Mouse (Mus musculus): ENCODE measurements around the gene Gm10778.
"Not testable (repeated sequence)": the region's sequence is repeated elsewhere in the genome, so short reads cannot be mapped to it uniquely, and the experiment has no call there.

Gm10778 gene

GRCm38 (mm10) chr10:81627836-81628220 lies 21.0 kb upstream of the Gm10778 start:
- no peak for DNase-seq (ENCODE audit: extremely low read depth, insufficient read length, low spot score)

- no peak for DNase-seq (ENCODE audit: extremely low read depth, insufficient read length, low spot score)
Observed at GRCm38 (mm10) chr10:81628390-81628789, 20.5 kb upstream of the Gm10778 start, which contains the start of gene Ankrd24. Gene Ankrd24 (plus strand): TSS chr10:81628540.

DNA sequence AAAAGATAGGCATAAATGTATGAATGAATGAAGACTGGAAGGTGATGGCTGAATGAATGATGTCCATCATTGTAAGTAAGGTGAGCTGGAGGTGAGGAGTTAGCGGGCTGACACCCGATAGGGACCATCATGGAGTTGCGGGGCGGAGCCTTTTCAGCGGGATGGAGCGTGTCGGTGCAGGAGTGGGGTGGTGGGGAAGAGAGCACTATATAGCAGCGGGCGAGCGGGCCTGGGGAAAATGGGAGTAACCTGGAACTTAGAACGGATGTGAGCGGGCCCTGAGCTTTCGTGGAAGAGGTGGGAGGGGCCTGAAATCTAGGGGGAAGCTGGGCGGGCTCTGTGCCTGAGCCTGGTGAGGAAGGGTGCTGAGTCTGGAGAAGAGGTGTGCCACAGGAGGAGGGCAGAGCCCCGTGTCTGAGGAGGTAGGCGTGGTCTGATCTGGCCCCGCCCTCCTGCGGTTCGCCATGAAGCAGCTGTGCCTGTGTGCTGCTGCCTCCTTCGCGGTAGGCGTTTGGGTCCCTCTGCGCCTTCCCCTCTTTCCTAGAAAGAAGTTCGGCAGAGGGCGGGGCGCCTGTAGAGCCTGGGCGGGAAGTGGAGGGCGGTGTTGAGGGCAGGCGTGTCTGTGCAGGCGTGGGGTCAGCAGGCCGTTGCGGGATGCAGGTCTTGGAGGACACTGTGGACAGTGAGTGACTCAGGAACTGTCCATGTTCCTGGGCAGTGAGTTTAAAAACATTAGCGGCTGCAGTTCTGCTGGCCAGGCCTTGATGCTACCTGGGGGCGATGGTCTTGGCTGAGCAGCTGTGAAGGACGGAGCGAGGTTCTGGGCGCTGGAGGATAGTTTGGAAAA lies 15.4 kb upstream of the Gm10778 start:
- no peak for DNase-seq (ENCODE audit: extremely low read depth, insufficient read length, low spot score)

DNA sequence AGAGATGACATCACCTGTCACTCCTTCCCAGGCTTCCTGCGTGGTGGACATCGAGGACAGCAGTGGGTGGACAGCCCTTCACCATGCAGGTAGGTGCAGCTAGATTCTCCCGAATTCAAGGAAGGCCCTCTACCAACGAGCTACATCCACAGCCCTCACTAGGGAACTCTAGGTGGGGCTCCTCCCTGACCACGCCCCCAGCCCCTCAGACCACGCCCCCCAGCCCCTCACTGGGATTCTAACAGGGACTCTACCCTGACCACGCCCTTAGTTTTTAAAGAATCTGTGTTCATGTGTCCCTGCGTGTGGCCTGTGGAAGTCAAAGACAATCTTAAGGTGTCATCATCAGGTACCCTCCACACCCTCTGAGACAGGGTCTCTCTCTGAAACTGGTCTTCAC lies 12.5 kb upstream of the Gm10778 start:
- DNase-seq (ENCODE audit: extremely low read depth, insufficient read length, low spot score): no peak

GRCm38 (mm10) chr10:81638101-81638500 lies 10.8 kb upstream of the Gm10778 start:
- no peak for DNase-seq (ENCODE audit: extremely low read depth, insufficient read length, low spot score)

- peak; percentile 74 for DNase-seq (ENCODE audit: extremely low read depth, insufficient read length, low spot score)
Observed at GRCm38 (mm10) chr10:81640825-81641224, 8.0 kb upstream of the Gm10778 start.

GRCm38 (mm10) chr10:81641566-81641965 lies 7.3 kb upstream of the Gm10778 start:
- no peak for DNase-seq (ENCODE audit: extremely low read depth, insufficient read length, low spot score)

DNA sequence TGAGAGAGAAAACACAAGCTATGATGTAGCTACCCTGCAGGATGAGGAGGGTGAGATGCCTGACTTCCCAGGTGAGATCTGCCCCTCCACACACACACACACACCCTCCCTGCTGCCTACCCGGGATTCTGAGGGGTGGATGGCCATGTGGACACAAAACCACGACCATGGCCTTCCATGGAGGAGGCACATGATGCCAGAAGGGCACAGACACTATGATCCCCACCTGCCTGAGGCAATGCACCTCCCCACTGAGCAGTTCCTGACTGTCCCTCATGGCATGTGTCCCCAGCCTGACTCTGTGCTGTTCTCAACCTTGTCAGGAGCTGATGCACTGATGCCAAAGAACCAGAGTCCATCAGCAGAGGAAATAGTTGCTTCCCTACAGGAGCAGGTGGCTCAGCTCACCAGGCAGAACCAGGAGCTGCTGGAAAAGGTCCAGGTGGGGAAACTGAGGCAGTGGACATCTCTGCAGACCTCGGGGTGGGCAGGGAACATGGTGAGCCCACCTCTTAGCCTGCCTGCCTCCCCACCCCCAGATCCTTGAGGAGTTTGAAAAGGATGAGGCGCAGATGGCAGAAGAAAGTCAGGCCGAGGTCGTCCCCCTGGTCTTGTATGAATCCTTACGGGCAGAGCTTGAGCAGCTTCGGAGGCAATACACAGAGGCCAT lies 6.7 kb upstream of the Gm10778 start:
- no peak for DNase-seq (ENCODE audit: extremely low read depth, insufficient read length, low spot score)

GRCm38 (mm10) chr10:81642648-81643448 lies 6.0 kb upstream of the Gm10778 start:
- no peak for DNase-seq (ENCODE audit: extremely low read depth, insufficient read length, low spot score)

DNA sequence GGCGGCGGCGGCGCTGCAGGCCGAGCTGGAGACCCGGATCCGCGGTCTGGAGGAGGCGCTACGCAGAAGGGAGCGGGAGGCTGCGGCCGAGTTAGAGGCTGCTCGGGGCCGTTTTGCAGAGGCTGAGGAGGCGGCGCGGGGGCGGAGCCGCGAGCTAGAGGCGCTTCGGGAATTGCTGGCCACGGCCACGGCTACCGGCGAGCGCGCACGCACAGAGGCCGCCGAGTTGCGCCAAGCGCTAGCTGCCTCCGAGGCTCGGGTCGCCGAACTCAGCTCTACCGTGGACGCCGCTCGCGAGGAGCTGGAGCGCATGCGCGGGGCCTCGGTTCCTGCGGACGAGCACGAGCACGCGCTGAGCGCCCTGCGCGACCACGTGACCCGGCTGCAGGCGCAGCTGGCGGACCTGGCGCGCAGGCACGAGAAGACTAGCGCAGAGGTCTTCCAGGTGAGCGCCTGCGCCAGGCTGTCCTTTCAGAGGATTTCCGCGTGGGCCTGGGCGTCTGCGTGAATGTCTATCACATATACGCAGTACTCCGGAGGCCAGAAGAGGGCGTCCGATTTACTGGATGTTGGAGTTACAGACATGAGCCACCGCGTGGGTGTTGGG lies 5.3 kb upstream of the Gm10778 start:
- peak; percentile 99 for DNase-seq (ENCODE audit: extremely low read depth, insufficient read length, low spot score)

- no peak for DNase-seq (ENCODE audit: extremely low read depth, insufficient read length, low spot score)
Observed at GRCm38 (mm10) chr10:81644162-81644561, 4.7 kb upstream of the Gm10778 start.

DNA sequence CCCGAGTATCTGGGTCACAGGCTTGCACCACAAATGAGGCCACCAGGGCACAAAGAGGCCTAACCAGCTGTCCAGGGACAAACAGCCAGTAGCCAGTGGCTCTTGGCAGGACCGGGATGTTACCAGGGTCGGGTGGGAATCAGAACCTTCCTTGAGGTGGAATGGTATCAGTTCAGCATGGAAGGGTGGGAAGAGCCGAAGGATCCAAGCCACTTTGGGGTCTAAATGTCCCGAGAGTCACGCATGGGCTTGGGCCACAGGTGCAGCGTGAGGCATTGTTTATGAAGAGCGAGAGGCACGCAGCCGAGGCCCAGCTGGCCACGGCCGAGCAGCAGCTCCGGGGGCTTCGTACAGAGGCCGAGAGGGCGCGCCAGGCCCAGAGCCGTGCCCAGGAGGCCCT lies 4.1 kb upstream of the Gm10778 start:
- DNase-seq (ENCODE audit: extremely low read depth, insufficient read length, low spot score): no peak

DNA sequence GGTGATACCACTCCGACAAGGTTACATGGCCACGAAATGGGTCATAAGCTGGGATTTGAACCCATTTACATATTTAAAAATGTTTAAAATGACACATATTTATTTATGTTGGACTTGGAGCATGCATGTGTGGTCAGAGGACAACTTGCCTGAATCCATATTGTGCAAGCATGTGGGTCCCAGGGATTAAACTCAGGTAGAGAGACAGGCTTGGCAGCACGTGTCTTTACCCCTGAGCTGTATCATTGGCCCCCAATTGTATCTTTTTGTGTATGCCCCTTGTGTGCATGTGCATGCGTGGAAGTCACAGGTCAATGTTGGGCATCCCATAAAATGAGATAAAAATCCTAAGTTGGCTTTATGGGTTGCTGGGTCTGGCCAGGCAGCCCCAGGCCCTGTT lies 3.5 kb upstream of the Gm10778 start:
- DNase-seq (ENCODE audit: extremely low read depth, insufficient read length, low spot score): no peak

GRCm38 (mm10) chr10:81646015-81646555 lies 2.8 kb upstream of the Gm10778 start:
- peak; percentile 66 for DNase-seq (ENCODE audit: extremely low read depth, insufficient read length, low spot score)

DNA sequence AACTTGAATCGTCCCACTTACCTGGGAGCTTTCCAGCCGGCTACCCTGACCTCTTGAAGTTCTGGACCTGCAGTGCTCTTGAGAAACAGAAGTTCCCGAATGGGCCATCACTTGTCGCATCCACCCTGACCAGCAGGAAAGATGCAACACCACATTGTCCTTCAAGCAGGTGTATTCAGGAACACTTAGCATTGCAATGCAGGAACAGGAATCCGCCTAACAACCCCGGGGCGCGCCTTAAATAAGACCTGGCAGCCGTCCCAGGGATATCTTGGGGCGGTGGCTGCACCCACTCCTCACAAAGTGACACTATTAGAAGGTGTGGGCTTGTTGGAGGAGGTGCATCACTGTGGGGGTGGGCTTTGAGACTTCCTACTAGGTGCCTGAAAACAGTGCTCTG lies 6.3 kb downstream of the Gm10778 start:
- DNase-seq (ENCODE audit: extremely low read depth, insufficient read length, low spot score): no peak

DNA sequence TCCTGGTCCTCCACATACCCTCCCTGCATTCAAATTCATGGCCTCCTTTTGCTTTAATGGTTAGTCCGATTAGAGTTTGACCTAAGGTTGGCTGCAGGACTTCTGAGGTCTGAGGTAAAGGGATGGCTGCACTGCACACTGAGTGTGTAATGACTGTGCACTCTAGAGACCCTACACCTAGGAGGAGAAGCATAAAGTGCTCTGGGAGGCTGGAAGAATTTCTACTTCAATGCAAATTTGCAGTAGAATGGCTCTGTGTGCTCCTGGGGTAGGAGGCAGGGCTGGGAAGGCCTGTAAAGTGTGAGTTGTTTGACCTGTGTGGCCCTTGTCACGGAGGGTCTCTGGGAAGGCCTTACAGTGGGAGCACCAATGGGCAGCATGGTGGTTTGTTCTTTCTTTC lies 7.3 kb downstream of the Gm10778 start:
- DNase-seq (ENCODE audit: extremely low read depth, insufficient read length, low spot score): no peak

- not testable (repeated sequence) for DNase-seq (ENCODE audit: extremely low read depth, insufficient read length, low spot score)
Observed at GRCm38 (mm10) chr10:81687114-81687513, 38.3 kb downstream of the Gm10778 start.

DNA sequence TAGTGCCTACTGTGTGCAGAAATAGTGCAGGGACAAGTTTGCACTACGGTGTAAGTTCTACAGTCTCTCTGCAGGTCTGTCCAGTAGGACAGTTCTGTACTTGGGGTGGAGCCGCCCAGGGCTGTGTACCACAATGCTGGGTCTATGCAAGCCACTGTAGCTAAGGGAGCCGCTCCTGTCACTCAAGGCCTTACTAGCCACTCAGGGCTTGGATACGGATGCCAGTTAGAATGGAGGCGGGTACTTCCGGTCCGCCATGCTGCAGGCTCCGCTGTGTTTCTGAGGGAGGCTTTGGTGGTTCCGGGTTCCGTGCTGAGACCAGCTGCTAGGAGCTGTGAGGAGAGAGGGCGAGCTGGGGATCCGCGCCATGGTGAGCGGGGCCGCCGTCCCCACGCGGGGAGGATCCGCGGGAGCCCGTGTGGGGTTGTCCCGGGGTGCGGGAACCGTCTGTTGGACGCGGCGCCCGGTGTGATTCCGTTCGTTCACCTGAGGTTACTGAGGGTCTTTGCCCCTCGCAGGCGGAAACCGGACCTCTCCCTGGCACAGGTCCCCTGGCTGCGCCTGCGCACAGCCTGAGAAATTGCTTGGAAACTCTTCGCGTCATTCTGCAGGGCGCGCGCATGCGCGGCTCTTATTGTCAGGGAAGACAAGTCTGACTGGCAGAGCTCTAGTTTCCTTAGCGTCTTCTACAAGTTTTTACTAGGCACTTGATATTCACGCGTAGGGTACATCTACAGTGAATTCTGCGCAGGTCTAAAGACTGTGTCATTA lies 55.9 kb downstream of the Gm10778 start, which contains the start of gene Zfp433:
Gene Zfp433, plus strand, starts transcription at position 295 of the 771 bp plus-strand sequence.
- DNase-seq (ENCODE audit: extremely low read depth, insufficient read length, low spot score): not testable (repeated sequence)

Data from 3134 (cell line).